Mouse (Mus musculus): Measurements from ENCODE around the gene Ano1. TPM values are rescaled to one million over a fixed set of nuclear protein-coding genes. Genes with fewer than 3 reads are reported as not detected.

The Ano1 gene
- polyA plus RNA-seq, 1 experiment: 7.4 TPM

DNA sequence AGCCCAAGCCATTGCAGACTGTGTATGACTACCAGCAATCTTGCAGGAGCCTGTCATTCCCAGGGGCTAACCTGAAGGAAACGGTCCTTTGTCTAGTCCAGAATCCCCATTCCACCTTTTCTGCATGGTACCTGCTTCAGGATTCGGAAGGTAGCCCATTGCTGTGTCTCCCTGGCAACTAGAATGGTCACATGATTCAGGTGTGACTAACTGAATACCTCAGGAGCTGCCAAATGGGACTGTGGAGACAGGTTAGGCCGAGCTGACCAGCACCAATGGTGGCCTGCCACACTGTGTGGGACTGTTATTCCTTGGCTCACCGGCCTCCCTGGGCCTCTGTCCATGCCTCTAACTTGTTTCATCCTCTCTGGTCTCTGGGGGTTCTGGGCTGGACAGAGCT is 5.3 kb downstream of the Ano1 start:
- no peak overlapping the region for H3K4me3 ChIP-seq (ENCODE audit: extremely low read depth, insufficient read depth, insufficient read length)
- 87% methylated on average over 4 of the region's 4 CpGs for whole genome bisulfite sequencing
- no peaks in the 10 kb centered on the region for H3K36me3 ChIP-seq (ENCODE audit: control insufficient read depth, insufficient read depth, low read length)
- no peaks in the 10 kb centered on the region for H3K4me1 ChIP-seq (ENCODE audit: control insufficient read depth, insufficient read depth, insufficient read length)
- TF ChIP-seq CTCF (IDR thresholded peaks at IDR 0.05; ENCODE audit: extremely low read depth, insufficient read depth, insufficient read length, insufficient replicate concordance) (no peak), POLR2A (IDR thresholded peaks at IDR 0.05; ENCODE audit: low read depth, low read length) (no peak)
- DNase-seq (ENCODE audit: low read depth in 1 of 2, low spot score in 2 of 2): no peak
- no peaks in the 10 kb centered on the region for H3K27me3 ChIP-seq (ENCODE audit: control insufficient read depth, insufficient read depth, low read length)
- no peak overlapping the region for H3K27ac ChIP-seq (ENCODE audit: insufficient read depth, low read length)

DNA sequence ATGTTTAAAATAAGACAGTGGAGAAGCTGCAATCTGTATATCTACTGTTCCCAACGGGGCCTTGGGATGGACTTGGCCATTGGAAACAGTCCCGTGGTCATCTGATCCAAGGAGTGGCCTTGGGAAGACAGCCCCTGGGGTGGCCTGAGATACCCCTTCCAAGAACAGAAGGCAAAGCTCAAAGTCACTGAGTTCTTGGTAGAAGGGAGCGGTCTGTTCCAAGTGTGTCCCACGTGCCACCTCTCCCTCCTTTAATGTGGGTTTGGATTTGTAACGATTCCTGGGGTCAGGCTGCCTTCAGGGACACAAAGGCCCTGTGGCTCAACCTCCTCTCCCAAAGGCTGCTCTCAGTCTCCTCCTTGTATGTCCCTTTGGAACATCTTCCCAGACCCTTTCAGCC is 7.9 kb downstream of the Ano1 start:
- no peaks in the 10 kb centered on the region for H3K4me1 ChIP-seq (ENCODE audit: control insufficient read depth, insufficient read depth, insufficient read length)
- no peaks in the 10 kb centered on the region for H3K36me3 ChIP-seq (ENCODE audit: control insufficient read depth, insufficient read depth, low read length)
- no peak for TF ChIP-seq CTCF (IDR thresholded peaks at IDR 0.05; ENCODE audit: extremely low read depth, insufficient read depth, insufficient read length, insufficient replicate concordance)
- TF ChIP-seq POLR2A (IDR thresholded peaks at IDR 0.05; ENCODE audit: low read depth, low read length): no peak
- H3K4me3 ChIP-seq (ENCODE audit: extremely low read depth, insufficient read depth, insufficient read length): no peak overlapping the region
- H3K27ac ChIP-seq (ENCODE audit: insufficient read depth, low read length): no peak overlapping the region
- no peak for DNase-seq (ENCODE audit: low read depth in 1 of 2, low spot score in 2 of 2)
- 80% methylated on average over 5 of the region's 5 CpGs for WGBS
- H3K27me3 ChIP-seq (ENCODE audit: control insufficient read depth, insufficient read depth, low read length): no peaks in the 10 kb centered on the region

DNA sequence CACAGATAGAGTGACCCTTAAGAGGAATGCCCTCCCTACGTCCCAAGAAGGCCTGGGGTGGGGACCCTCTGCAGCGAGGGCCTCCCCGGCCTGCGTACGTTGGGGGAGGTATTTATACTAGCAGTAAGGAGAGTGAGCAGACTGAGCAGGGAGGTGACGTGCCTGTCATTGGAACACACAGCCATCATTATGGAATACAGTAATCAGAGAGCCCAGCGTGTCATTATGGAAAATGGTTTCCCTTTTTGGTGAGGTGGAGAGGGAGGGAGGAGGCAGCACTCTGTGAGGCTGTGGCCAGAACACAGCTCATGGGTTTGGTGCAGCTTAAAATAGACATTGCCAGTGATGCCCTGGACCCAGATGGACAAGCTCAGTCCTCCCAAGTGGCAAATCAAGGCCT is 11.1 kb downstream of the Ano1 start:
- no peaks in the 10 kb centered on the region for H3K36me3 ChIP-seq (ENCODE audit: control insufficient read depth, insufficient read depth, low read length)
- no peak for DNase-seq (ENCODE audit: low read depth in 1 of 2, low spot score in 2 of 2)
- H3K27ac ChIP-seq (ENCODE audit: insufficient read depth, low read length): no peak overlapping the region
- TF ChIP-seq POLR2A (IDR thresholded peaks at IDR 0.05; ENCODE audit: low read depth, low read length) (no peak), CTCF (IDR thresholded peaks at IDR 0.05; ENCODE audit: extremely low read depth, insufficient read depth, insufficient read length, insufficient replicate concordance) (no peak)
- H3K4me1 ChIP-seq (ENCODE audit: control insufficient read depth, insufficient read depth, insufficient read length): no peaks in the 10 kb centered on the region
- no peak overlapping the region for H3K4me3 ChIP-seq (ENCODE audit: extremely low read depth, insufficient read depth, insufficient read length)
- 89% methylated on average over 7 of the region's 7 CpGs for WGBS
- H3K27me3 ChIP-seq (ENCODE audit: control insufficient read depth, insufficient read depth, low read length): no peaks in the 10 kb centered on the region

DNA sequence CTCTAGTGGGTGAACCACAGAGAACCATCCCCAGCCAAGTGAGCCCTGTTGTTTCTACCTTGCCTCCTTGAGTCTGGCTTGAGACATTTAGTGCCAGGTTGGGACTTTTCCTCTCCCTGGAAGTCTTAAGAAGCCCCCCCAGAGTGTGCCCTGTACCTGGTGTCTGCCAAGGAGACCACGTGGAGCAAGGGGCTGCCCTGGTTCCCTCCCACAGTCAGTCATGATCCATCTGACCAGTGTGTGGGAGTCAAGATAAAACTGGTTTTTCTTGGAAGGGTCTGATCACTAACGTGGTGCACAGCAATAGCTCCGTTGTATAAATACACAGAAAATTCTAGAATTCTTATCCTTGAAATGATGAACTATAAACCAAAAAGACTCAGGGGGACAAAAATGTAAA is 12.0 kb downstream of the Ano1 start:
- no peaks in the 10 kb centered on the region for H3K4me1 ChIP-seq (ENCODE audit: control insufficient read depth, insufficient read depth, insufficient read length)
- H3K27ac ChIP-seq (ENCODE audit: insufficient read depth, low read length): no peak overlapping the region
- DNase-seq (ENCODE audit: low read depth in 1 of 2, low spot score in 2 of 2): no peak

DNA sequence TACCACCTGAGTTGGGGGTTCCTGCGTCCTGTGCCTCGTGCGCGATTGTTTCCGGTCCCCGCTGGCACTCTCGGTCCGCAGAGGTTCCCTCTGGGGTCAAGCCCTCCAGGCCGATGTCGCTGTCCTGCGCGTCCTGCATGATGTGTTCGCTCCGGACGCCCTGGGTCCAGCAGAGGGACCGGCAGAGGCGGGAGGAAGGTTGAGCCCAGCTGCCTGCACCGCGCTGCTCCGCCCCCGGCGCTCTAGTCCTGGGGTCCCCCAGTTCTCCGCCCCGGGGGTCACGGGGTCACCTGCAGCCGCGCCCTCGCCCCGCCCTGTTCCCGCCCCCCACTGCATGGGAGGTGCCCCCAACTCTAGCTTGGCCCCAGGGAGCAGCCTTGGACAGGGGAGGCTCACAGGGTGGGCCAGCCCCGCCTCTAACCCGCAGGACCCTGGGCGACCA is 13.4 kb downstream of the Ano1 start:
- Histone ChIP-seq H3K36me3 (ENCODE audit: control insufficient read depth, insufficient read depth, low read length) (no peaks in the 10 kb centered on the region), H3K4me3 (ENCODE audit: extremely low read depth, insufficient read depth, insufficient read length) (peak overlapping the region; percentile 3; the same call in 1 of the 2 replicates)
- TF ChIP-seq POLR2A (IDR thresholded peaks at IDR 0.05; ENCODE audit: low read depth, low read length) (no peak), CTCF (IDR thresholded peaks at IDR 0.05; ENCODE audit: extremely low read depth, insufficient read depth, insufficient read length, insufficient replicate concordance) (no peak)

More for the DNA sequence above, 12.0 kb downstream of the Ano1 start:
- Histone ChIP-seq H3K27me3 (ENCODE audit: control insufficient read depth, insufficient read depth, low read length) (no peaks in the 10 kb centered on the region), H3K36me3 (ENCODE audit: control insufficient read depth, insufficient read depth, low read length) (no peaks in the 10 kb centered on the region), H3K4me3 (ENCODE audit: extremely low read depth, insufficient read depth, insufficient read length) (no peak overlapping the region)
- 46% methylated on average over 3 of the region's 3 CpGs for WGBS
- TF ChIP-seq CTCF (IDR thresholded peaks at IDR 0.05; ENCODE audit: extremely low read depth, insufficient read depth, insufficient read length, insufficient replicate concordance) (no peak), POLR2A (IDR thresholded peaks at IDR 0.05; ENCODE audit: low read depth, low read length) (no peak)

DNA sequence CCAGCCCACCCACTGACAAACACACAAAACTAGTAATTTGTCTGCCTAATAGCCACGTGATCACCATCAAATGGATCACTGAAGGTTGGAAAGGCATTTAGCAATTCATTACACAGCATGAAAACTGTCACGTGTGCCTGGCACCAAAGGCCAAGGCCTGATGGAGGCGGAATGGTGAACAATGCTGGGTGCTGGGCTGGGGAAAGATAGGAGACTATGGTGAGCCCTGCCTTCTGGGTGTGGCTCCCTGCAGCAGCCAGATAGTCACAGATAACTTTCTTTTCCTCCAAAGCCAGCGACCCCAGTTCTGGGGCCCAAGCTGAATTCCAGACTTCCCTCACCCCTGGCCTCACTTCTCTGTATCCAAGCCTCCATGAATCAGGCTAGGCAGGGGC is 19.9 kb downstream of the Ano1 start:
- H3K27ac ChIP-seq (ENCODE audit: insufficient read depth, low read length): no peak overlapping the region
- H3K27me3 ChIP-seq (ENCODE audit: control insufficient read depth, insufficient read depth, low read length): no peaks in the 10 kb centered on the region
- TF ChIP-seq CTCF (IDR thresholded peaks at IDR 0.05; ENCODE audit: extremely low read depth, insufficient read depth, insufficient read length, insufficient replicate concordance): no peak
- TF ChIP-seq POLR2A (IDR thresholded peaks at IDR 0.05; ENCODE audit: low read depth, low read length): no peak
- no peak overlapping the region for H3K4me3 ChIP-seq (ENCODE audit: extremely low read depth, insufficient read depth, insufficient read length)
- WGBS: 67% methylated on average over 4 of the region's 4 CpGs
- H3K4me1 ChIP-seq (ENCODE audit: control insufficient read depth, insufficient read depth, insufficient read length): no peaks in the 10 kb centered on the region
- DNase-seq (ENCODE audit: low read depth in 1 of 2, low spot score in 2 of 2): no peak
- no peaks in the 10 kb centered on the region for H3K36me3 ChIP-seq (ENCODE audit: control insufficient read depth, insufficient read depth, low read length)

More for the DNA sequence above, 13.4 kb downstream of the Ano1 start:
- no peak overlapping the region for H3K27ac ChIP-seq (ENCODE audit: insufficient read depth, low read length)
- 5% methylated on average over 31 of the region's 33 CpGs for WGBS
- H3K4me1 ChIP-seq (ENCODE audit: control insufficient read depth, insufficient read depth, insufficient read length): no peaks in the 10 kb centered on the region
- H3K27me3 ChIP-seq (ENCODE audit: control insufficient read depth, insufficient read depth, low read length): no peaks in the 10 kb centered on the region
- no peak for DNase-seq (ENCODE audit: low read depth in 1 of 2, low spot score in 2 of 2)

DNA sequence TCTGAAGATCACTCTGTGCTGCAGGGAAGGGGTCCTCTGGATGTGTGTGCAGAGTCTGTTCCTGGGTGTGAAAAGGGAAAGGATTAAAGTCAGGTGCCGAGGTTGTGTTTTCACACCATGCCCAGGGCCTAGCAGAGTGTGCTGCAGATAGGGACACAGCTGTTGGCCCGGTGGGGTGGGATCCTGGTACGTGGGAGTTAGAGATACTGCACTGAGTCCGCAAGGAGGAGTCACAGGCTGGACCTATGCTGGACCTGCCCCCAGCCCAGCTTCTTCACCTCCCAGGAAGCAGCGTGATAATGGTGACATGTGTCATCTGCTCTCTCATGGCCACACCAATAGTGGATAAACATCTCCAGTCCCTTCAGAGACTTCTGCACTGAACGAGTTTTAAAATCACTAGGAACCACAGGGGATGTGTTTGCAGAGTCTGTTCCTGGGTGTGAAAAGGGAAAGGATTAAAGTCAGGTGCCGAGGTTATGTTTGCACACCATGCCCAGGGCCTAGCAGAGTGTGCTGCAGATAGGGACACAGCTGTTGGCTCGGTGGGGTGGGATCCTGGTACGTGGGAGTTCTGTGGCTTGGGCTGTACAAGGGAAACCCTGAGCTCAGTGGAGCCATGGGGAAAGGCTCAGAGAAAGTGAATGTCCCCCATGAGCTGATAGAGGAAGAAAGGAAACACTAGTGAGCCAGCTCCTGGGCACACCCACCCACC is 20.4 kb downstream of the Ano1 start:
- Histone ChIP-seq H3K27me3 (ENCODE audit: control insufficient read depth, insufficient read depth, low read length) (no peaks in the 10 kb centered on the region), H3K36me3 (ENCODE audit: control insufficient read depth, insufficient read depth, low read length) (no peaks in the 10 kb centered on the region), H3K4me1 (ENCODE audit: control insufficient read depth, insufficient read depth, insufficient read length) (no peaks in the 10 kb centered on the region), H3K27ac (ENCODE audit: insufficient read depth, low read length) (no peak overlapping the region), H3K4me3 (ENCODE audit: extremely low read depth, insufficient read depth, insufficient read length) (no peak overlapping the region)
- no peak for TF ChIP-seq POLR2A (IDR thresholded peaks at IDR 0.05; ENCODE audit: low read depth, low read length)
- TF ChIP-seq CTCF (IDR thresholded peaks at IDR 0.05; ENCODE audit: extremely low read depth, insufficient read depth, insufficient read length, insufficient replicate concordance): no peak
- no peak for DNase-seq (ENCODE audit: low read depth in 1 of 2, low spot score in 2 of 2)
- WGBS: 66% methylated on average over 9 of the region's 9 CpGs

All from spleen, adult 2 months (tissue).